Mouse (Mus musculus) c-Kit-positive CD71-positive TER-119-negative erythroid progenitor cells, embryonic 14.5 days (primary cell): ENCODE measurements around the gene Zfp36l2.
A peak's percentile ranks its signal among the peaks of the same experiment; 100 is the strongest.

Experiments
- DNase-seq: peaks from one replicate; pipeline ENCODE4 v3.0.0-alpha.2; 2013; ENCODE audit warnings: low read depth

Zfp36l2 gene

GRCm38 (mm10) chr17:84177481-84177880 lies 10.3 kb downstream of the Zfp36l2 start:
- DNase-seq: no peak

- DNase-seq: no peak
These were observed 11.3 kb downstream of the Zfp36l2 start for GRCm38 (mm10) chr17:84176446-84176845.

GRCm38 (mm10) chr17:84175196-84175595 lies 12.6 kb downstream of the Zfp36l2 start:
- DNase-seq: no peak

- DNase-seq: no peak
These were observed 20.4 kb downstream of the Zfp36l2 start for GRCm38 (mm10) chr17:84167377-84167776.

- no peak for DNase-seq
These were observed 21.4 kb downstream of the Zfp36l2 start for GRCm38 (mm10) chr17:84166135-84166860.

- no peak for DNase-seq
These were observed 22.0 kb downstream of the Zfp36l2 start for GRCm38 (mm10) chr17:84165735-84166134.

- no peak for DNase-seq
These were observed 23.6 kb downstream of the Zfp36l2 start for GRCm38 (mm10) chr17:84164146-84164545.

GRCm38 (mm10) chr17:84163066-84163785 lies 24.5 kb downstream of the Zfp36l2 start:
- no peak for DNase-seq

GRCm38 (mm10) chr17:84162211-84162760 lies 25.5 kb downstream of the Zfp36l2 start:
- DNase-seq: no peak

- no peak for DNase-seq
These were observed 26.4 kb downstream of the Zfp36l2 start for GRCm38 (mm10) chr17:84161231-84161854.

- no peak for DNase-seq
These were observed 28.9 kb downstream of the Zfp36l2 start for GRCm38 (mm10) chr17:84158891-84159290.

GRCm38 (mm10) chr17:84158461-84158795 lies 29.3 kb downstream of the Zfp36l2 start:
- no peak for DNase-seq

GRCm38 (mm10) chr17:84157743-84158460 lies 29.8 kb downstream of the Zfp36l2 start:
- DNase-seq: no peak

GRCm38 (mm10) chr17:84156748-84157742 lies 30.7 kb downstream of the Zfp36l2 start:
- DNase-seq: no peak

- no peak for DNase-seq
These were observed 31.5 kb downstream of the Zfp36l2 start for GRCm38 (mm10) chr17:84156227-84156573.

GRCm38 (mm10) chr17:84155516-84156226 lies 32.1 kb downstream of the Zfp36l2 start:
- DNase-seq: no peak

- DNase-seq: no peak
These were observed 32.8 kb downstream of the Zfp36l2 start for GRCm38 (mm10) chr17:84155029-84155338.

GRCm38 (mm10) chr17:84154302-84155028 lies 33.3 kb downstream of the Zfp36l2 start:
- DNase-seq: peak; percentile 65

GRCm38 (mm10) chr17:84152976-84153786 lies 34.6 kb downstream of the Zfp36l2 start:
- peak; percentile 62 for DNase-seq
